13 mouse cellular contexts compared by ENCODE assay signal in genomic region chr15:84070116-84070676, GRCm38 (mm10). TPM values are rescaled to one million over a fixed set of nuclear protein-coding genes. Genes with fewer than 3 reads are reported as not detected.
DNase-seq lines count a peak whose midpoint lies in the region; ATAC-seq and TF ChIP-seq lines count a peak whose summit lies in the region.
"Had no signal": no experiment of that assay in that cellular context is flagged by ENCODE, and none has a peak within 500 bp of the region (broad histone marks: within the 10 kb centered on the region; RNA-seq: fewer than 3 reads in every experiment).

No protein-coding gene starts in this region.

- TF ChIP-seq CTCF in stomach, postnatal 0 days (IDR thresholded peaks at IDR 0.05; ENCODE audit: low read depth) = no peak

- H3K9ac ChIP-seq in stomach, embryonic 14.5 days (replicated peaks; ENCODE audit: low read depth, low read length) = no peak overlapping the region
- no peak overlapping the region for H3K9ac ChIP-seq in stomach, postnatal 0 days (ENCODE audit: low read length)
- no peak overlapping the region for H3K9ac ChIP-seq in limb, embryonic 12.5 days (replicated peaks)
- no peak overlapping the region for H3K9ac ChIP-seq in stomach, embryonic 15.5 days

- 0 out of 2 replicates have a peak, but pooled peaks cover 2% of the 10 kb centered on the region for H3K4me1 ChIP-seq in stomach, embryonic 14.5 days (ENCODE audit: control insufficient read depth, insufficient read depth, low read length)
- H3K4me1 ChIP-seq in stomach, postnatal 0 days (replicated peaks; ENCODE audit: control insufficient read depth, insufficient read depth) = no peaks in the 10 kb centered on the region
- peaks cover 60% of the 10 kb centered on the region for H3K4me1 ChIP-seq in forebrain, embryonic 10.5 days
- peaks cover 24% of the 10 kb centered on the region for H3K4me1 ChIP-seq in limb, embryonic 12.5 days (replicated peaks)
- H3K4me1 ChIP-seq in stomach, embryonic 15.5 days = peaks cover 5% of the 10 kb centered on the region; the same call in 1 of the 2 replicates

- TF ChIP-seq EP300 in stomach, postnatal 0 days (optimal IDR thresholded peaks at IDR 0.05) = no peak

- no peak overlapping the region for H3K27ac ChIP-seq in stomach, embryonic 14.5 days (ENCODE audit: low read length)
- no peak overlapping the region for H3K27ac ChIP-seq in stomach, postnatal 0 days (replicated peaks)
- no peak overlapping the region for H3K27ac ChIP-seq in forebrain, embryonic 10.5 days
- no peak overlapping the region for H3K27ac ChIP-seq in limb, embryonic 12.5 days
- H3K27ac ChIP-seq in stomach, embryonic 15.5 days = no peak overlapping the region

- H3K4me3 ChIP-seq in stomach, embryonic 14.5 days (ENCODE audit: low read depth, low read length) = no peak overlapping the region
- H3K4me3 ChIP-seq in stomach, postnatal 0 days (ENCODE audit: low read depth, low read length) = no peak overlapping the region
- H3K4me3 ChIP-seq in forebrain, embryonic 10.5 days = peak overlapping the region; percentile 24
- H3K4me3 ChIP-seq in limb, embryonic 12.5 days (replicated peaks) = peak overlapping the region; percentile 12; the same call in 1 of the 2 replicates
- H3K4me3 ChIP-seq in stomach, embryonic 15.5 days (replicated peaks) = no peak overlapping the region

- no peak for DNase-seq in stomach, postnatal 0 days (ENCODE audit: low spot score)
- peak; percentile 25 for DNase-seq in forebrain, embryonic 10.5 days (ENCODE audit: extremely low spot score, low spot score)
- no peak for DNase-seq in right cerebral cortex, postnatal 14 days
- no peak for DNase-seq in left cerebral cortex, adult 9 months (ENCODE audit: low spot score in 2 of 2)
- DNase-seq: heart, adult 18-20 months had no signal

- no peak for ATAC-seq in stomach, embryonic 14.5 days (ENCODE audit: insufficient number of reproducible peaks, insufficient read depth, low FRiP score, low read depth)
- no peak for ATAC-seq in stomach, postnatal 0 days (ENCODE audit: low FRiP score, low TSS enrichment)
- no peak for ATAC-seq in limb, embryonic 12.5 days (ENCODE audit: insufficient number of reproducible peaks, insufficient read depth, low FRiP score, low TSS enrichment, low read depth)
- no peak for ATAC-seq in stomach, embryonic 15.5 days (ENCODE audit: insufficient read depth, low FRiP score, low read depth)
- no peak for ATAC-seq in frontal cortex, adult (ENCODE audit: low TSS enrichment)

- peaks cover 3% of the 10 kb centered on the region; the same call in 1 of the 2 replicates for H3K9me3 ChIP-seq in stomach, embryonic 14.5 days (ENCODE audit: control insufficient read depth, low read depth, low read length)
- no peaks in the 10 kb centered on the region for H3K9me3 ChIP-seq in stomach, postnatal 0 days (ENCODE audit: control insufficient read depth, low read length)
- peaks cover 6% of the 10 kb centered on the region for H3K9me3 ChIP-seq in forebrain, embryonic 10.5 days
- peaks cover 4% of the 10 kb centered on the region; the same call in 1 of the 2 replicates for H3K9me3 ChIP-seq in limb, embryonic 12.5 days
- H3K9me3 ChIP-seq in stomach, embryonic 15.5 days = no peaks in the 10 kb centered on the region

- 0 out of 2 replicates have a peak, but pooled peaks cover 8% of the 10 kb centered on the region for H3K27me3 ChIP-seq in stomach, embryonic 14.5 days (ENCODE audit: control insufficient read depth, insufficient read depth, low read length)
- H3K27me3 ChIP-seq in stomach, postnatal 0 days (ENCODE audit: control insufficient read depth, insufficient read depth, low read length) = no peaks in the 10 kb centered on the region
- peaks cover 93% of the 10 kb centered on the region for H3K27me3 ChIP-seq in forebrain, embryonic 10.5 days (ENCODE audit: poor library complexity, severe bottlenecking)
- peaks cover 94% of the 10 kb centered on the region for H3K27me3 ChIP-seq in limb, embryonic 12.5 days
- peaks cover 27% of the 10 kb centered on the region for H3K27me3 ChIP-seq in stomach, embryonic 15.5 days (replicated peaks)

- H3K36me3 ChIP-seq in stomach, embryonic 14.5 days (ENCODE audit: control insufficient read depth, insufficient read depth, low read length) = no peaks in the 10 kb centered on the region
- no peaks in the 10 kb centered on the region for H3K36me3 ChIP-seq in stomach, postnatal 0 days (ENCODE audit: control insufficient read depth, insufficient read depth, low read length)
- no peaks in the 10 kb centered on the region for H3K36me3 ChIP-seq in forebrain, embryonic 10.5 days (replicated peaks)
- H3K36me3 ChIP-seq in limb, embryonic 12.5 days = no peaks in the 10 kb centered on the region
- no peaks in the 10 kb centered on the region for H3K36me3 ChIP-seq in stomach, embryonic 15.5 days

- 0 out of 2 replicates have a peak overlapping the region, but pooled peaks have one; percentile 13 for H3K4me2 ChIP-seq in stomach, embryonic 14.5 days (replicated peaks; ENCODE audit: low read depth, low read length)
- H3K4me2 ChIP-seq in stomach, postnatal 0 days (replicated peaks; ENCODE audit: low read depth) = no peak overlapping the region
- H3K4me2 ChIP-seq in limb, embryonic 12.5 days = peak overlapping the region; percentile 39
- peak overlapping the region; percentile 30 for H3K4me2 ChIP-seq in stomach, embryonic 15.5 days

- 2% methylated on average over 13 of the region's 13 CpGs for WGBS in stomach, embryonic 14.5 days
- WGBS in stomach, postnatal 0 days = 3% methylated on average over 13 of the region's 13 CpGs
- WGBS in forebrain, embryonic 10.5 days = 5% methylated on average over 13 of the region's 13 CpGs
- 1% methylated on average over 13 of the region's 13 CpGs for WGBS in limb, embryonic 12.5 days
- WGBS in stomach, embryonic 15.5 days = 4% methylated on average over 13 of the region's 13 CpGs

RNA-seq across cellular contexts. Expression of gene Efcab6, which starts 5.0 kb away (rescaled TPM):
- 0.11 and 0.54 TPM in 2 replicates for polyA plus RNA-seq in stomach, embryonic 14.5 days (2014; fragmentation: Nextera tagmentation; extraction: Ambion mirVana)
- polyA plus RNA-seq in stomach, postnatal 0 days (2015; fragmentation: Nextera tagmentation; extraction: Ambion mirVana) = 0.07 and 0.22 TPM in 2 replicates
- polyA plus RNA-seq in forebrain, embryonic 10.5 days (2016; fragmentation: Nextera tagmentation; extraction: Ambion mirVana) = 0.19 and 0.23 TPM in 2 replicates
- 0.08 TPM in 1 of 2 replicates, not detected in the other for polyA plus RNA-seq in limb, embryonic 12.5 days (2016; fragmentation: Nextera tagmentation; extraction: Ambion mirVana)
- 0.19 and 0.31 TPM in 2 replicates for polyA plus RNA-seq in stomach, embryonic 15.5 days (2015; fragmentation: Nextera tagmentation; extraction: Ambion mirVana)
- polyA plus RNA-seq: liver, embryonic 16.5 days had no signal

RNA-seq across cellular contexts. Expression of gene Sult4a1, which starts 35.4 kb away (rescaled TPM):
- polyA plus RNA-seq in stomach, embryonic 14.5 days (2014; fragmentation: Nextera tagmentation; extraction: Ambion mirVana) = 3.6 and 3.7 TPM in 2 replicates
- polyA plus RNA-seq in stomach, postnatal 0 days (2015; fragmentation: Nextera tagmentation; extraction: Ambion mirVana) = 3.9 and 4.0 TPM in 2 replicates
- polyA plus RNA-seq in forebrain, embryonic 10.5 days (2016; fragmentation: Nextera tagmentation; extraction: Ambion mirVana) = 9.3 and 10.6 TPM in 2 replicates
- 1.9 and 2.9 TPM in 2 replicates for polyA plus RNA-seq in limb, embryonic 12.5 days (2016; fragmentation: Nextera tagmentation; extraction: Ambion mirVana)
- polyA plus RNA-seq in stomach, embryonic 15.5 days (2015; fragmentation: Nextera tagmentation; extraction: Ambion mirVana) = 4.9 and 5.0 TPM in 2 replicates

RNA-seq across cellular contexts. Expression of gene Pnpla5, which starts 52.8 kb away (rescaled TPM):
- not detected in 2 replicates for polyA plus RNA-seq in stomach, embryonic 14.5 days (2014; fragmentation: Nextera tagmentation; extraction: Ambion mirVana)
- polyA plus RNA-seq in stomach, postnatal 0 days (2015; fragmentation: Nextera tagmentation; extraction: Ambion mirVana) = not detected in 2 replicates
- not detected in 2 replicates for polyA plus RNA-seq in forebrain, embryonic 10.5 days (2016; fragmentation: Nextera tagmentation; extraction: Ambion mirVana)
- polyA plus RNA-seq in limb, embryonic 12.5 days (2016; fragmentation: Nextera tagmentation; extraction: Ambion mirVana) = not detected in 2 replicates
- polyA plus RNA-seq in stomach, embryonic 15.5 days (2015; fragmentation: Nextera tagmentation; extraction: Ambion mirVana) = not detected in 2 replicates
- polyA plus RNA-seq: brain, embryonic 14.5 days; neural tube, embryonic 11.5 days; stomach, embryonic 16.5 days had no signal

Comparison
In these comparisons a context has a peak if more than half of its experiments do, and no peak if none do; other contexts are left out.
1. H3K4me3 ChIP-seq: peak in forebrain, embryonic 10.5 days (single experiment) and limb, embryonic 12.5 days (single experiment); none in stomach, embryonic 14.5 days (single experiment), stomach, postnatal 0 days (single experiment) and stomach, embryonic 15.5 days (single experiment).